Mouse (Mus musculus) thymus, adult 18-20 months (tissue): ENCODE measurements around the gene Smim27.

ENCODE experiments used
- DNase-seq, 2 experiments: peaks; one replicate each; pipeline ENCODE4 v3.0.0; 2022; ENCODE audit warnings: mixed read lengths in 2 of 2

Gene Smim27

GRCm38 (mm10) chr4:40269430-40270032 lies at the start of gene Smim27, which contains the start of gene Topors:
Smim27 (plus strand) TSS chr4:40269579.
Topors (minus strand) TSS chr4:40269850.
- DNase-seq, result peak; percentile 92 to 94

GRCm38 (mm10) chr4:40220437-40220836 lies 48.9 kb upstream of the Smim27 start:
- DNase-seq, result no peak

GRCm38 (mm10) chr4:40221004-40221760 lies 48.2 kb upstream of the Smim27 start:
- no peak for DNase-seq

GRCm38 (mm10) chr4:40221876-40222585 lies 47.3 kb upstream of the Smim27 start:
- no peak for DNase-seq

- DNase-seq, result no peak
Observed at GRCm38 (mm10) chr4:40226095-40226494, 43.3 kb upstream of the Smim27 start.

GRCm38 (mm10) chr4:40227131-40227530 lies 42.2 kb upstream of the Smim27 start:
- DNase-seq, result no peak

- DNase-seq, result no peak
Observed at GRCm38 (mm10) chr4:40227886-40228285, 41.5 kb upstream of the Smim27 start.

GRCm38 (mm10) chr4:40229723-40230122 lies 39.7 kb upstream of the Smim27 start:
- no peak for DNase-seq

- no peak for DNase-seq
Observed at GRCm38 (mm10) chr4:40233062-40233664, 36.2 kb upstream of the Smim27 start.

- no peak for DNase-seq
Observed at GRCm38 (mm10) chr4:40234256-40234655, 35.1 kb upstream of the Smim27 start.

- DNase-seq, result no peak
Observed at GRCm38 (mm10) chr4:40236829-40237228, 32.5 kb upstream of the Smim27 start.

GRCm38 (mm10) chr4:40238483-40239408 lies 30.6 kb upstream of the Smim27 start:
- DNase-seq, result peak; percentile 36 to 61

GRCm38 (mm10) chr4:40239409-40240271 lies 29.7 kb upstream of the Smim27 start, which contains the start of gene Ddx58:
Ddx58 (minus strand) TSS chr4:40239828.
- peak in 1 of 2 experiments; percentile 16 for DNase-seq

- no peak for DNase-seq
Observed at GRCm38 (mm10) chr4:40240272-40240744, 29.1 kb upstream of the Smim27 start.

GRCm38 (mm10) chr4:40241928-40242327 lies 27.5 kb upstream of the Smim27 start:
- no peak for DNase-seq

GRCm38 (mm10) chr4:40243006-40243405 lies 26.4 kb upstream of the Smim27 start:
- no peak for DNase-seq

- DNase-seq, result no peak
Observed at GRCm38 (mm10) chr4:40244035-40244434, 25.3 kb upstream of the Smim27 start.

GRCm38 (mm10) chr4:40250984-40251383 lies 18.4 kb upstream of the Smim27 start:
- DNase-seq, result no peak

- no peak for DNase-seq
Observed at GRCm38 (mm10) chr4:40253766-40254165, 15.6 kb upstream of the Smim27 start.

- DNase-seq, result no peak
Observed at GRCm38 (mm10) chr4:40254385-40255103, 14.8 kb upstream of the Smim27 start.
